Mouse (Mus musculus): ENCODE data around the gene Ppp1cb.

The Ppp1cb gene

GRCm38 (mm10) chr5:32445287-32445921, 13.2 kb upstream of the Ppp1cb start:
- no peak for DNase-seq

GRCm38 (mm10) chr5:32446394-32446793, 12.2 kb upstream of the Ppp1cb start:
- peak; percentile 68 to 78 for DNase-seq

- no peak for DNase-seq
Measured at GRCm38 (mm10) chr5:32446810-32447209, 11.8 kb upstream of the Ppp1cb start.

GRCm38 (mm10) chr5:32459251-32459881, 723 bp downstream of the Ppp1cb start:
- DNase-seq, result peak in 1 of 2 experiments; percentile 88

- DNase-seq, result peak; percentile 73
Measured at GRCm38 (mm10) chr5:32459882-32460751, 1.5 kb downstream of the Ppp1cb start.

GRCm38 (mm10) chr5:32460973-32461372, 2.3 kb downstream of the Ppp1cb start:
- no peak for DNase-seq

GRCm38 (mm10) chr5:32472332-32473028, 13.8 kb downstream of the Ppp1cb start:
- DNase-seq, result no peak

GRCm38 (mm10) chr5:32473029-32473352, 14.3 kb downstream of the Ppp1cb start:
- DNase-seq, result no peak

GRCm38 (mm10) chr5:32476501-32476900, 17.9 kb downstream of the Ppp1cb start:
- DNase-seq, result no peak

- no peak for DNase-seq
Measured at GRCm38 (mm10) chr5:32478972-32479371, 20.3 kb downstream of the Ppp1cb start.

- DNase-seq, result no peak
Measured at GRCm38 (mm10) chr5:32485430-32485829, 26.8 kb downstream of the Ppp1cb start.

GRCm38 (mm10) chr5:32488044-32488443, 29.4 kb downstream of the Ppp1cb start:
- no peak for DNase-seq

- DNase-seq, result no peak
Measured at GRCm38 (mm10) chr5:32494084-32494700, 35.5 kb downstream of the Ppp1cb start.

GRCm38 (mm10) chr5:32508766-32509165, 50.1 kb downstream of the Ppp1cb start:
- no peak for DNase-seq

- DNase-seq, result peak; percentile 65 to 70
Measured at GRCm38 (mm10) chr5:32520381-32520780, 61.7 kb downstream of the Ppp1cb start.

GRCm38 (mm10) chr5:32549449-32549848, 90.8 kb downstream of the Ppp1cb start:
- no peak for DNase-seq

GRCm38 (mm10) chr5:32564697-32565096, 106.1 kb downstream of the Ppp1cb start:
- DNase-seq, result no peak

Measured in cerebellum, postnatal 10 days (tissue).